Mouse (Mus musculus) gastrocnemius, postnatal 14 days (tissue): ENCODE measurements around the gene Ankrd53. TPM values are rescaled to one million over a fixed set of nuclear protein-coding genes. Genes with fewer than 3 reads are reported as not detected.
"Not testable (repeated sequence)": the region's sequence is repeated elsewhere in the genome, so short reads cannot be mapped to it uniquely, and the experiment has no call there.

Experiments
- DNase-seq: peaks from one replicate; pipeline ENCODE4 v3.0.0; 2021; ENCODE audit warnings: mixed read lengths
- intact Hi-C: fragments of 180-260 bp; cut with DNase I; formaldehyde crosslinking; loops from one replicate; pipeline ENCODE4 v1.15.1; 2025; ENCODE audit warnings: low total_unique reads
- total RNA-seq, 2 experiments: library from RNA; stranded (reverse); gene quantifications; 2 replicates each; pipeline ENCODE4 v1.2.3; 2021

The Ankrd53 gene
- total RNA-seq, 2 experiments from 2014 or later: not detected

GRCm38 (mm10) chr6:83756051-83756450 is 6.4 kb upstream of the Ankrd53 start:
- no peak for DNase-seq
- intact Hi-C loops: no loop called here

GRCm38 (mm10) chr6:83762880-83763431 is 512 bp downstream of the Ankrd53 start:
- intact Hi-C loops: no loop called here
- DNase-seq: peak; percentile 22

GRCm38 (mm10) chr6:83766982-83767381 is 4.5 kb downstream of the Ankrd53 start:
- DNase-seq: no peak
- intact Hi-C loops: no loop called here

- intact Hi-C loops: no loop called here
- DNase-seq: no peak
These were observed 6.0 kb downstream of the Ankrd53 start for GRCm38 (mm10) chr6:83768485-83768884.

- intact Hi-C loops: no loop called here
- DNase-seq: no peak
These were observed 11.7 kb downstream of the Ankrd53 start for GRCm38 (mm10) chr6:83774126-83774525.

GRCm38 (mm10) chr6:83774781-83775563 is 12.5 kb downstream of the Ankrd53 start:
- no peak for DNase-seq
- intact Hi-C loops: loop anchor here (5.0 kb wide), 1 partner anchor 198 kb away; no protein-coding TSS in a partner anchor

GRCm38 (mm10) chr6:83775638-83776293 is 13.3 kb downstream of the Ankrd53 start, which contains the start of gene Tex261:
Tex261 (minus strand) TSS chr6:83775813.
- intact Hi-C loops: loop anchor here (5.0 kb wide), 1 partner anchor 198 kb away; no protein-coding TSS in a partner anchor
- peak; percentile 93 for DNase-seq

GRCm38 (mm10) chr6:83778306-83778705 is 15.9 kb downstream of the Ankrd53 start:
- intact Hi-C loops: loop anchor here (5.0 kb wide), 1 partner anchor 201 kb away; no protein-coding TSS in a partner anchor
- no peak for DNase-seq

GRCm38 (mm10) chr6:83779026-83779425 is 16.6 kb downstream of the Ankrd53 start:
- DNase-seq: peak; percentile 39
- intact Hi-C loops: loop anchor here (5.0 kb wide), 1 partner anchor 202 kb away; no protein-coding TSS in a partner anchor

GRCm38 (mm10) chr6:83786426-83786825 is 24.0 kb downstream of the Ankrd53 start:
- intact Hi-C loops: no loop called here
- no peak for DNase-seq

GRCm38 (mm10) chr6:83788554-83788953 is 26.1 kb downstream of the Ankrd53 start:
- DNase-seq: no peak
- intact Hi-C loops: no loop called here

- intact Hi-C loops, DNase-seq: not testable (repeated sequence)
These were observed 28.1 kb downstream of the Ankrd53 start for GRCm38 (mm10) chr6:83790533-83790932.

GRCm38 (mm10) chr6:83791251-83791890 is 28.9 kb downstream of the Ankrd53 start:
- DNase-seq: no peak
- intact Hi-C loops: no loop called here

GRCm38 (mm10) chr6:83794760-83795296 is 32.4 kb downstream of the Ankrd53 start, which contains the start of gene Nagk:
Nagk (plus strand) TSS chr6:83794982.
- intact Hi-C loops: no loop called here
- DNase-seq: peak; percentile 92

GRCm38 (mm10) chr6:83795492-83795900 is 33.1 kb downstream of the Ankrd53 start:
- intact Hi-C loops: no loop called here
- no peak for DNase-seq

- DNase-seq: no peak
- intact Hi-C loops: no loop called here
These were observed 34.2 kb downstream of the Ankrd53 start for GRCm38 (mm10) chr6:83796686-83797085.

- intact Hi-C loops: no loop called here
- DNase-seq: no peak
These were observed 39.6 kb downstream of the Ankrd53 start for GRCm38 (mm10) chr6:83802033-83802432.

- DNase-seq: no peak
- intact Hi-C loops: no loop called here
These were observed 40.4 kb downstream of the Ankrd53 start for GRCm38 (mm10) chr6:83802846-83803245.

GRCm38 (mm10) chr6:83815801-83816200 is 53.4 kb downstream of the Ankrd53 start:
- no peak for DNase-seq
- intact Hi-C loops: no loop called here
